Mouse (Mus musculus): ENCODE results near the gene Klf11.

DNA sequence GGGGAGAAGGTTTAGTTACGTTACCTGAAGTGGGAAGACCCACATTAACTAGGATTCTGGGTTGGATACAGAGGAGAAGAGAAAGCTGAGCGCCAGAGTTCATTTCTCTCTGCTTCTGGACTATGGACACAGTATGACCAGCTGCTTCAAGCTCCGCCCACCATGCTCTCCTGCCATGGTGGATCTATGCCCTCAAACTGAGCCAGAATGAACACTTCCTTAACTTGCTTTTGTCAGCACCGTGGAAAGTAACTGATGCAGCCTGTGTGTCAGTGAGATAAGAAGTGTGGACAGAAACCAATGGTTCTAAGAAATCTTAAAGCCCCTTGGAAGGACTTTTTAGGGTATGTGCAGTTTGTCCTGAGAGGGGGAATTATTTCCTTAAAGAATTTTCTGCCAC lies 7.9 kb downstream of the Klf11 start:
- TF ChIP-seq CTCF (IDR thresholded peaks at IDR 0.05; ENCODE audit: borderline replicate concordance, extremely low read depth, insufficient read depth, insufficient read length): no peak
- TF ChIP-seq POLR2A (IDR thresholded peaks at IDR 0.05; ENCODE audit: borderline replicate concordance, extremely low read depth, insufficient read depth, insufficient read length, poor library complexity, severe bottlenecking): no peak
